Mouse (Mus musculus) myocyte (in vitro differentiated cells): ENCODE measurements around the gene BC028528.

Experiments
- CEBPB ChIP-seq: IDR thresholded peaks from 2 replicates; pipeline ENCODE4 v1.6.1; 2011; ENCODE audit warnings: mild to moderate bottlenecking, moderate library complexity; ENCODE audit not compliant: poor library complexity, insufficient read depth, severe bottlenecking
- MAX ChIP-seq: IDR thresholded peaks from one replicate; pipeline ENCODE4 v1.6.1; 2011; ENCODE audit warnings: low read depth, mild to moderate bottlenecking, control low read depth
- POLR2A ChIP-seq: IDR thresholded peaks from one replicate; pipeline ENCODE4 v1.6.1; 2011; ENCODE audit warnings: low read depth, mild to moderate bottlenecking, control low read depth, moderate library complexity; ENCODE audit not compliant: insufficient read length
- POLR2AphosphoS2 ChIP-seq: IDR thresholded peaks from one replicate; pipeline ENCODE4 v1.6.1; 2011; ENCODE audit warnings: low read depth, control low read depth; ENCODE audit not compliant: insufficient read length
- TCF3 ChIP-seq: IDR thresholded peaks from one replicate; pipeline ENCODE4 v1.6.1; 2011; ENCODE audit warnings: low read depth, control low read depth; ENCODE audit not compliant: insufficient read length
- USF1 ChIP-seq: IDR thresholded peaks from one replicate; pipeline ENCODE4 v1.6.1; 2011; ENCODE audit warnings: low read depth, mild to moderate bottlenecking, control low read depth, moderate library complexity

DNA sequence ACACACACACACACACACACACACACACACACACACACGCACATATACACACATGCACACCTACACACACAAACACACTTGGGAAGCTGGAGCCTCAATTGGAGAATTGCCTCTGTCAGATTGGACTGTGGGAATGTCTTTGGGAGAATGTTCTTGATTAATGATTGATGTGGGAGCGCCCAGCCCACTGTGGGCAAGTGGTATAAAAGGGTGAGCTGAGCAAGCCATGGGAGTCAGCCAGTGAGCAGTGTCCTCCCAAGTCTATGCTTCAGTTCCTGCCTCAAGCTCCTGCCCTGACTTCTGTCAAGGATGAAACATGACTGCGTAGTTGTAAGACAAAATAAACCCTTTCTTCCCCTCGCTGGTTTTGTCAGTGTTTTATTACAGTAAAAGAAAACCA is 4.2 kb downstream of the BC028528 start:
- TF ChIP-seq POLR2A, result no peak
- no peak for TF ChIP-seq USF1
- no peak for TF ChIP-seq POLR2AphosphoS2
- no peak for TF ChIP-seq MAX
- no peak for TF ChIP-seq CEBPB
- no peak for TF ChIP-seq TCF3
